Mouse (Mus musculus): ENCODE measurements around the gene Zfhx2. TPM values are rescaled to one million over a fixed set of nuclear protein-coding genes. Genes with fewer than 3 reads are reported as not detected.

Gene Zfhx2
- polyA plus RNA-seq, 1 experiment from 2014 or later = 3.8 TPM

- H3K27ac ChIP-seq = no peak overlapping the region
- no peak overlapping the region for H3K4me3 ChIP-seq
- 47% methylated on average over 4 of the region's 4 CpGs for WGBS
- H3K9me3 ChIP-seq = no peaks in the 10 kb centered on the region
- H3K36me3 ChIP-seq = peaks cover 33% of the 10 kb centered on the region
- no peak for DNase-seq (ENCODE audit: low spot score)
- peaks cover 22% of the 10 kb centered on the region for H3K27me3 ChIP-seq (ENCODE audit: insufficient read depth, poor library complexity, severe bottlenecking)
- peaks cover 33% of the 10 kb centered on the region for H3K4me1 ChIP-seq
Measured at GRCm38 (mm10) chr14:55101592-55101991, 9.5 kb upstream of the Zfhx2 start.

DNA sequence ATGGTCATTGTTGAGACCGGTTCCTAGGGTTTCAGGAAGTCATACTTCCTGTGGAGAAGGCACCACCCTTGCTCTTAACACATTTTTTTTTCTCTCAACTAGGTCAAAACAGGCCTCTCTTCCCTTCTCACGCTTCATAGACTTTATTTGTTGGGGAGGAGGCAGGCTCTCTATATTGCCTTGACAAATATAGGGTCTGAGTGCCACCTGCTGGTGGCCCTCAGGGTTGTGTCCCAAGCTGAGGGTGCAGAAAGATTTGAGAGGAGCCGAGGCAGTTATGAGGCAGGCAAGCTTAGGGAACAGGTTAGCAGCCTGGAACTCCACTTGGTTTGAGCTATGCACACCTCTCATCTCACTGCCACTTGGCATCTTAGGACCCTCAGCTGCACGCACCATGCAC lies 5.9 kb upstream of the Zfhx2 start:
- no peak for DNase-seq (ENCODE audit: low spot score)
- no peak overlapping the region for H3K4me3 ChIP-seq
- 53% methylated on average over 4 of the region's 4 CpGs for WGBS
- peaks cover 28% of the 10 kb centered on the region for H3K36me3 ChIP-seq
- no peak overlapping the region for H3K27ac ChIP-seq
- H3K9me3 ChIP-seq = no peaks in the 10 kb centered on the region
- peaks cover 7% of the 10 kb centered on the region for H3K27me3 ChIP-seq (ENCODE audit: insufficient read depth, poor library complexity, severe bottlenecking)
- H3K4me1 ChIP-seq = peaks cover 33% of the 10 kb centered on the region

GRCm38 (mm10) chr14:55097646-55098045 lies 5.5 kb upstream of the Zfhx2 start:
- WGBS = 65% methylated on average over 10 of the region's 10 CpGs
- Histone ChIP-seq H3K27me3 (ENCODE audit: insufficient read depth, poor library complexity, severe bottlenecking) (peaks cover 3% of the 10 kb centered on the region; the same call in 1 of the 2 replicates), H3K4me3 (no peak overlapping the region), H3K4me1 (peaks cover 33% of the 10 kb centered on the region), H3K27ac (peak overlapping the region; percentile 36; the same call in 1 of the 2 replicates), H3K9me3 (no peaks in the 10 kb centered on the region), H3K36me3 (peaks cover 25% of the 10 kb centered on the region)
- DNase-seq (ENCODE audit: low spot score) = no peak

DNA sequence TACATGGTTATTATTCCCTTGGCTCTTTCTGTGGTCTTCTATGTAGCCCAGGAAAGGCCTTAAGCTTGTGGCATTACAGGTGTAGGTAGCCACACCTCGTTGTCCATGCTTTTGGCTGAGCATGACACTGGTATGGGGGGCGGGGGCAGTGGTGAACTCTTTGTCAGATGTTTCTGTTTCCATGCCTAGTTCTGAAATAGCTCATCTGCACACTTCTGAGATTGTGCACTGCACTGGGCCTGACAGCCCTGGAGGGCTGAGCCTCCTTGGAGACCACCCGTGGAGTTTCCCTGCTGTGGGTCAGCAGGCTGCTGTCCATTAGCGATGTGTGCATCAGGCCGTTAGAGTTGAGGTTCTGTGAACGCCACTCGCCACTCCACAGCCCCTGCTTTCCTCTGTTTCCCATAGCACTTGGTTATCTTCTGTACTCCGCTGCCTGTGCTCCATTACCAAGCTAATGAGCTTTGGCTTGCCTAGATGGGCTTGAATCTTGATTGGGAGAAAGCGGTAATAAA lies 4.5 kb upstream of the Zfhx2 start:
- H3K27ac ChIP-seq = 0 out of 2 replicates have a peak overlapping the region, but pooled peaks have one; percentile 49
- 52% methylated on average over 9 of the region's 9 CpGs for WGBS
- H3K36me3 ChIP-seq = peaks cover 20% of the 10 kb centered on the region
- no peak overlapping the region for H3K4me3 ChIP-seq
- peaks cover 38% of the 10 kb centered on the region for H3K4me1 ChIP-seq
- H3K27me3 ChIP-seq (ENCODE audit: insufficient read depth, poor library complexity, severe bottlenecking) = no peaks in the 10 kb centered on the region; the same call in 1 of the 2 replicates
- H3K9me3 ChIP-seq = no peaks in the 10 kb centered on the region
- no peak for DNase-seq (ENCODE audit: low spot score)

DNA sequence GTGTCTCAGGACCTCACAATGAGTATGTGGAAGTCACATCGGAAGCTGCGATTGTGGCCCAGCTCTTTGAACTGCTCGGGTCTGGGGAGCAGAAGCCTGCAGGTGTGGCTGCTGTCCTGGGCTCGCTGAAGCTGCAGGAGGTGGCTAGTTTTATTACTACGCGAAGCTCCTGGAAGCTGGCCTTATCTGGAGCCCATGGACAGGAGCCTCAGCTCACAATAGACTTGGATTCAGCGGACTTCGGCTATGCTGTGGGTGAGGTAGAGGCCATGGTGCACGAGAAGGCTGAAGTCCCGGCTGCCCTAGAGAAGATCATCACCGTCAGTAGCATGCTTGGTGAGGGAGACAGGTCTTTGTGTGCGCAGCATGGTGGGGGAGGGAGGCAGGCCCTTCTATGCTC lies 3.5 kb upstream of the Zfhx2 start:
- Histone ChIP-seq H3K36me3 (peaks cover 20% of the 10 kb centered on the region), H3K9me3 (no peaks in the 10 kb centered on the region), H3K4me1 (peaks cover 42% of the 10 kb centered on the region), H3K4me3 (peak overlapping the region; percentile 73), H3K27me3 (ENCODE audit: insufficient read depth, poor library complexity, severe bottlenecking) (no peaks in the 10 kb centered on the region; the same call in 1 of the 2 replicates), H3K27ac (peak overlapping the region; percentile 94)
- 59% methylated on average over 12 of the region's 12 CpGs for WGBS
- DNase-seq (ENCODE audit: low spot score) = no peak

DNA sequence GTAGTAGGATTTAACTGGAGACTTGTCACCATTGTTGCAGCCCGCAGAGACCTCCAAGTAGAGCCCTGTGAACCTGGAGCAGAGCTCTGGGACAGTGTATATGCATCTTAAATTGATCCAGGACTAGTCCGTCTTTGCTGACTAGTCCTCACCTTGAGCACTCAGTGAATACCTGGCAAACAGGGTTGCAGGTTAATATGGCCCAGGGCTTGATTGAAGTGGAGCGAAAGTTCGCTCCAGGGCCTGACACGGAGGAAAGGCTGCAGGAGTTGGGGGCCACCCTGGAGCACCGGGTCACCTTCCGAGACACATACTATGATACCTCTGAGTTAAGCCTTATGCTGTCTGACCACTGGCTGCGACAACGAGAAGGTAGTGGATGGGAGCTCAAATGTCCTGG lies 3.1 kb upstream of the Zfhx2 start:
- Histone ChIP-seq H3K36me3 (peaks cover 20% of the 10 kb centered on the region), H3K27ac (peak overlapping the region; percentile 94), H3K4me1 (peaks cover 43% of the 10 kb centered on the region), H3K9me3 (no peaks in the 10 kb centered on the region), H3K4me3 (peak overlapping the region; percentile 73), H3K27me3 (ENCODE audit: insufficient read depth, poor library complexity, severe bottlenecking) (no peaks in the 10 kb centered on the region; the same call in 1 of the 2 replicates)
- 64% methylated on average over 9 of the region's 9 CpGs for WGBS
- no peak for DNase-seq (ENCODE audit: low spot score)

DNA sequence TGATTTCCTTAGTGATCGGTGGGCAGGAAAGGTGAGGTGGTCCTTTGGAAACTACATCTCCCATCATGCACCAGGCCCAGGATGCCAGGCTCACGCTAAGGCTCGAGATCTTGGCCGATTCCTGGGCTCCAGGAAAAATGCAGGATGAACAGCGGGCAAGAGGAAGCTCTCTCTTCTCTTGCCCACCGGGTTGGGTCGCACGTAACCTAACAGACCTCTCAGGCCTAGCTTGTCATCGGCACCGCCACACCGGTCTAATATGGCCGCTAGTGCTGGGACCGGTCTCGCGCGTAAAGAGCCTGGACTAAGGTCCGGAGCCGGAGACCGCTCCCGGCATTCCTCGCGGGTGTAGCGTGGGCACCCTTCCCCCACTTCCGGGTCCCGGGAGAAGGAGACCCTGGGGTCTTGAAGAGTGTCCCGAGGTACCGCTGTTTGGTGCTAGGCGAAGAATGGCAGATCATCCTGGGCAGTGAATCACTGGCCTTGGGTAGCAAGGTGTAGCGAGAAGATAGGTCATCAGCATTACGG lies 2.6 kb upstream of the Zfhx2 start, which contains the start of gene Thtpa:
Gene Thtpa (plus strand): TSS at position 81 of the 528 bp plus-strand sequence.
- H3K36me3 ChIP-seq = peaks cover 20% of the 10 kb centered on the region
- WGBS = under 1% methylated on average over 30 of the region's 30 CpGs
- peak; percentile 93 for DNase-seq (ENCODE audit: low spot score)
- peak within 1 kb of the TSS; percentile 94 for H3K27ac ChIP-seq
- H3K9me3 ChIP-seq = no peaks in the 10 kb centered on the region
- peak within 1 kb of the TSS; percentile 73 for H3K4me3 ChIP-seq
- peaks cover 44% of the 10 kb centered on the region for H3K4me1 ChIP-seq
- H3K27me3 ChIP-seq (ENCODE audit: insufficient read depth, poor library complexity, severe bottlenecking) = no peaks in the 10 kb centered on the region; the same call in 1 of the 2 replicates

GRCm38 (mm10) chr14:55093927-55094326 lies 1.8 kb upstream of the Zfhx2 start:
- Histone ChIP-seq H3K36me3 (peaks cover 18% of the 10 kb centered on the region), H3K4me1 (peaks cover 52% of the 10 kb centered on the region), H3K9me3 (no peaks in the 10 kb centered on the region), H3K27me3 (ENCODE audit: insufficient read depth, poor library complexity, severe bottlenecking) (no peaks in the 10 kb centered on the region; the same call in 1 of the 2 replicates), H3K27ac (no peak overlapping the region), H3K4me3 (0 out of 2 replicates have a peak overlapping the region, but pooled peaks have one; percentile 73)
- DNase-seq (ENCODE audit: low spot score) = no peak
- 35% methylated on average over 6 of the region's 6 CpGs for WGBS

DNA sequence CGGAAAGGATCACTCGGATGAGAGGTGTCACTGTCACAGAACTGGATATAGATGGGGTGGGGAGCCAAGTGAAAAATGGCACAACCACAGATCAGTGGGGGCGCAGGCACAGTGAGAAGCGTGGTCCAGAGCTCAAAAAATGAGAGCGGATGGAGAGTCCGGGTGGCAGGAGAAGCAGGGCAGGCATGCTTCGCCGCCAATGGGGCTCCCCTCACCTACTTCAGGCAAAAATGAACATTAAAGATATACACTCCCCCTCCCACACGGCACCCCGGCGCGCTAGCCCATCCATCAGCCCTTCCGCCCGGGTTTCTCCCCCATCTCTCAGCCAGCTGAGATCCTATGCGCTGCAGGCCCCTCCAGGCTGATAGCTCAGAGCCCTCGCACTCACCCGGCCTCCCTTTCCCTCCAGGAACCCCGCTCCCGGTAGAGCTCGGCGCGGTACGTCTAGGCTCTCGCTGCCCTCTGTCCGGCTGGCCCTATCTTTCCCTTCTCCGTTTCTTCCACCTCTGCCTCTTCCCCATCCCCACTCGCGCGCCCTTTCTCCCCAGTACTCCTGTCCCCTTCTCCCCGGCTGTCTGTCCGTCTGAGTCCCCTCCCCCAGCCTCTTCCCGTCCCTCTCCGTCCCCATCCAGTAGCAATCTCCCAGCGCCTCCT lies 787 bp downstream of the Zfhx2 start:
- H3K4me1 ChIP-seq = peaks cover 55% of the 10 kb centered on the region
- H3K27ac ChIP-seq = peak overlapping the region; percentile 87
- H3K9me3 ChIP-seq = no peaks in the 10 kb centered on the region
- peak overlapping the region; percentile 74 for H3K4me3 ChIP-seq
- no peaks in the 10 kb centered on the region for H3K36me3 ChIP-seq
- H3K27me3 ChIP-seq (ENCODE audit: insufficient read depth, poor library complexity, severe bottlenecking) = no peaks in the 10 kb centered on the region; the same call in 1 of the 2 replicates
- 5% methylated on average over 34 of the region's 34 CpGs for WGBS
- no peak for DNase-seq (ENCODE audit: low spot score)

- no peak for DNase-seq (ENCODE audit: low spot score)
- Histone ChIP-seq H3K36me3 (no peaks in the 10 kb centered on the region), H3K4me1 (peaks cover 53% of the 10 kb centered on the region), H3K27ac (peak overlapping the region; percentile 59; the same call in 1 of the 2 replicates), H3K27me3 (ENCODE audit: insufficient read depth, poor library complexity, severe bottlenecking) (no peaks in the 10 kb centered on the region; the same call in 1 of the 2 replicates), H3K4me3 (no peak overlapping the region), H3K9me3 (no peaks in the 10 kb centered on the region)
- 43% methylated on average over 13 of the region's 13 CpGs for WGBS
Measured at GRCm38 (mm10) chr14:55089199-55089947, 2.8 kb downstream of the Zfhx2 start.

DNA sequence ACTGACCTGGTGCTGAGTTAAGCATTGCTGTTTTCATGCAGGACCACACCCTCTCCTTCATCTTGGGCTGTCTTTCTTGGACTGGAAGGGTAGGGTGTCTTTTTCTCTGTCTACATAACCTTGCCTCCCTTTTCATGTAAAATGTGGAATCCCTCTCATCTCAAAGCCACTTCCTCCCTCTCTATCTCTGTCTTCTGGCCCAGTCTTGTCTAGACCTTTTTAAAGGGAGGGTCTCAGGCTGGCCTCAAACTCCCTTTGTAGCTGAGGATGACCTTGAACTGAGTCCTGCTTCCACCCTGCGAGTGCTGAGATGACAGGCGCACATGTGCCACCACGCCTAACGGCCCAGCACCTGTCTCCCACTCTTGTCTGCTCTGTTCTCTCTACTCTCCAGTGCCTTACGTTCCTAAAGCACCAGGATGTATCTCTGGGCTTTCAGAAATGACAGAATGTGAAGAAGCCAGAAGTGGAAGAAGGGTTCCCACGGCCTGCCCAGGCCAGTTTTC lies 6.1 kb downstream of the Zfhx2 start:
- no peak for DNase-seq (ENCODE audit: low spot score)
- Histone ChIP-seq H3K27me3 (ENCODE audit: insufficient read depth, poor library complexity, severe bottlenecking) (no peaks in the 10 kb centered on the region), H3K27ac (no peak overlapping the region), H3K4me1 (peaks cover 42% of the 10 kb centered on the region), H3K36me3 (no peaks in the 10 kb centered on the region), H3K9me3 (no peaks in the 10 kb centered on the region), H3K4me3 (no peak overlapping the region)
- WGBS = 85% methylated on average over 6 of the region's 6 CpGs

- Histone ChIP-seq H3K4me1 (peaks cover 37% of the 10 kb centered on the region), H3K4me3 (no peak overlapping the region), H3K27me3 (ENCODE audit: insufficient read depth, poor library complexity, severe bottlenecking) (no peaks in the 10 kb centered on the region), H3K36me3 (no peaks in the 10 kb centered on the region), H3K27ac (no peak overlapping the region), H3K9me3 (no peaks in the 10 kb centered on the region)
- no peak for DNase-seq (ENCODE audit: low spot score)
- 47% methylated on average over 9 of the region's 9 CpGs for WGBS
Measured at GRCm38 (mm10) chr14:55085324-55086008, 6.7 kb downstream of the Zfhx2 start.
